Mouse (Mus musculus) small intestine, adult 2 months (tissue): Measurements from ENCODE around the gene Uck2. TPM values are rescaled to one million over a fixed set of nuclear protein-coding genes. Genes with fewer than 3 reads are reported as not detected.

Experiments used
- H3K27ac ChIP-seq: fragments of 200-500 bp; 2 replicates; pipeline ENCODE4 v1.5.1; 2012; ENCODE audit warnings: low read depth, low read length, control low read depth, inconsistent platforms; ENCODE audit not compliant: insufficient read depth
- H3K27me3 ChIP-seq: fragments of 200-500 bp; 2 replicates; pipeline ENCODE4 v1.6.1; 2012; ENCODE audit warnings: mild to moderate bottlenecking, moderate library complexity, low read length, inconsistent platforms; ENCODE audit not compliant: control insufficient read depth, insufficient read depth
- H3K36me3 ChIP-seq: fragments of 200-500 bp; 2 replicates; pipeline ENCODE4 v1.6.1; 2012; ENCODE audit warnings: mild to moderate bottlenecking, low read length, control low read depth, inconsistent platforms; ENCODE audit not compliant: control insufficient read depth, insufficient read depth
- H3K4me1 ChIP-seq: fragments of 200-500 bp; 2 replicates; pipeline ENCODE4 v1.6.1; 2012; ENCODE audit warnings: low read length, inconsistent platforms, mixed read lengths; ENCODE audit not compliant: control insufficient read depth, insufficient read depth, insufficient read length
- H3K4me3 ChIP-seq: fragments of 200-500 bp; 2 replicates; pipeline ENCODE4 v1.5.1; 2012; ENCODE audit warnings: low read depth, mild to moderate bottlenecking, control low read depth, inconsistent platforms, low read length, moderate library complexity
- CTCF ChIP-seq: fragments of 200-500 bp; IDR thresholded peaks from 2 replicates; pipeline ENCODE4 v1.5.1; 2012; ENCODE audit warnings: low read depth, mild to moderate bottlenecking, control low read depth, inconsistent platforms, low read length, moderate library complexity, mixed read lengths; ENCODE audit not compliant: insufficient replicate concordance, insufficient read length; ENCODE audit errors: extremely low read depth
- POLR2A ChIP-seq: fragments of 200-500 bp; IDR thresholded peaks from 2 replicates; pipeline ENCODE4 v1.6.1; 2012; ENCODE audit warnings: low read depth, mild to moderate bottlenecking, control low read depth, inconsistent platforms, low read length, moderate library complexity
- WGBS: fragments of 180-500 bp; shearing (Covaris S2); methylation state at CpG from one replicate; pipeline ENCODE4 v1.1.7; 2018; 5-methylcytosine and 5-hydroxymethylcytosine counted together
- polyA plus RNA-seq: library from polyadenylated mRNA; depleted of rRNA; stranded (reverse); fragments of >200 nt; gene quantifications from 2 replicates; pipeline ENCODE4 v1.2.3, GENCODE M21; 2012; rRNA removed

Uck2 gene
- polyA plus RNA-seq: 11.3 and 26.5 TPM in 2 replicates

- Histone ChIP-seq H3K36me3 (no peaks in the 10 kb centered on the region), H3K27me3 (peaks cover 3% of the 10 kb centered on the region; the same call in 1 of the 2 replicates), H3K4me1 (peaks cover 3% of the 10 kb centered on the region; the same call in 1 of the 2 replicates), H3K4me3 (peak within 1 kb of the TSS; percentile 81), H3K27ac (peak within 1 kb of the TSS; percentile 10)
- 0% methylated on average over 2 of the region's 2 CpGs for WGBS
- TF ChIP-seq CTCF (no peak), POLR2A (no peak)
These were observed at the start of gene Uck2 for GRCm38 (mm10) chr1:167285320-167285355. Uck2 (minus strand) TSS chr1:167285320.

- 86% methylated on average over 8 of the region's 8 CpGs for WGBS
- TF ChIP-seq CTCF (no peak), POLR2A (no peak)
- Histone ChIP-seq H3K4me3 (no peak overlapping the region), H3K27ac (no peak overlapping the region), H3K27me3 (no peaks in the 10 kb centered on the region), H3K4me1 (no peaks in the 10 kb centered on the region), H3K36me3 (peaks cover 46% of the 10 kb centered on the region)
These were observed 46.0 kb upstream of the Uck2 start for GRCm38 (mm10) chr1:167331106-167331505.

- TF ChIP-seq POLR2A (no peak), CTCF (no peak)
- Histone ChIP-seq H3K27me3 (no peaks in the 10 kb centered on the region), H3K4me3 (no peak overlapping the region), H3K27ac (no peak overlapping the region), H3K4me1 (no peaks in the 10 kb centered on the region), H3K36me3 (peaks cover 54% of the 10 kb centered on the region)
- 95% methylated on average over 6 of the region's 6 CpGs for WGBS
These were observed 43.7 kb upstream of the Uck2 start for GRCm38 (mm10) chr1:167328776-167329175.

- Histone ChIP-seq H3K36me3 (peaks cover 53% of the 10 kb centered on the region), H3K27ac (no peak overlapping the region), H3K27me3 (no peaks in the 10 kb centered on the region), H3K4me1 (no peaks in the 10 kb centered on the region), H3K4me3 (no peak overlapping the region)
- WGBS: 95% methylated on average over 6 of the region's 6 CpGs
- TF ChIP-seq POLR2A (no peak), CTCF (no peak)
These were observed 36.6 kb upstream of the Uck2 start for GRCm38 (mm10) chr1:167321691-167322090.

GRCm38 (mm10) chr1:167313220-167313619 lies 28.1 kb upstream of the Uck2 start:
- TF ChIP-seq POLR2A (no peak), CTCF (no peak)
- WGBS: 90% methylated on average over 4 of the region's 4 CpGs
- Histone ChIP-seq H3K4me3 (no peak overlapping the region), H3K27me3 (no peaks in the 10 kb centered on the region), H3K4me1 (peaks cover 2% of the 10 kb centered on the region; the same call in 1 of the 2 replicates), H3K27ac (no peak overlapping the region), H3K36me3 (peaks cover 34% of the 10 kb centered on the region)

GRCm38 (mm10) chr1:167312367-167312766 lies 27.2 kb upstream of the Uck2 start:
- H3K4me3 ChIP-seq: no peak overlapping the region
- TF ChIP-seq POLR2A: no peak
- TF ChIP-seq CTCF: no peak
- no peak overlapping the region for H3K27ac ChIP-seq
- peaks cover 29% of the 10 kb centered on the region for H3K36me3 ChIP-seq
- peaks cover 4% of the 10 kb centered on the region; the same call in 1 of the 2 replicates for H3K4me1 ChIP-seq
- no peaks in the 10 kb centered on the region for H3K27me3 ChIP-seq

- peaks cover 4% of the 10 kb centered on the region; the same call in 1 of the 2 replicates for H3K4me1 ChIP-seq
- peak within 1 kb of the TSS; percentile 94 for H3K4me3 ChIP-seq
- no peaks in the 10 kb centered on the region for H3K27me3 ChIP-seq
- WGBS: under 1% methylated on average over 82 of the region's 82 CpGs
- peak; percentile 83 for TF ChIP-seq POLR2A
- no peak for TF ChIP-seq CTCF
- H3K36me3 ChIP-seq: peaks cover 11% of the 10 kb centered on the region
- peak within 1 kb of the TSS; percentile 78 for H3K27ac ChIP-seq
These were observed 23.3 kb upstream of the Uck2 start, which contains the start of gene Tmco1 for GRCm38 (mm10) chr1:167308261-167309054. Tmco1 (plus strand) TSS chr1:167308378.
